Mouse (Mus musculus): ENCODE measurements around the gene Gm49486. TPM values are rescaled to one million over a fixed set of nuclear protein-coding genes. Genes with fewer than 3 reads are reported as not detected.

Gene Gm49486
- polyA plus RNA-seq, 1 experiment, result not detected

- no peaks in the 10 kb centered on the region for H3K36me3 ChIP-seq (replicated peaks; ENCODE audit: low read length)
- no peak for TF ChIP-seq GATA1 (IDR thresholded peaks at IDR 0.05; ENCODE audit: borderline replicate concordance, low read length)
- no peak for TF ChIP-seq FLI1 (IDR thresholded peaks at IDR 0.05; ENCODE audit: low read length)
- peaks cover 11% of the 10 kb centered on the region for H3K4me1 ChIP-seq
- H3K9me3 ChIP-seq, result no peaks in the 10 kb centered on the region
- peaks cover 78% of the 10 kb centered on the region for H3K27me3 ChIP-seq (replicated peaks)
- H3K4me3 ChIP-seq (replicated peaks), result no peak overlapping the region
These were observed 29.7 kb upstream of the Gm49486 start for GRCm38 (mm10) chr15:79199390-79199976.

GRCm38 (mm10) chr15:79201491-79202150, 27.6 kb upstream of the Gm49486 start:
- H3K4me1 ChIP-seq, result peaks cover 15% of the 10 kb centered on the region
- no peaks in the 10 kb centered on the region for H3K36me3 ChIP-seq (replicated peaks; ENCODE audit: low read length)
- no peaks in the 10 kb centered on the region for H3K9me3 ChIP-seq
- TF ChIP-seq GATA1 (IDR thresholded peaks at IDR 0.05; ENCODE audit: borderline replicate concordance, low read length), result no peak
- TF ChIP-seq FLI1 (IDR thresholded peaks at IDR 0.05; ENCODE audit: low read length), result no peak
- peaks cover 77% of the 10 kb centered on the region for H3K27me3 ChIP-seq (replicated peaks)
- no peak overlapping the region for H3K4me3 ChIP-seq (replicated peaks)

- no peaks in the 10 kb centered on the region for H3K9me3 ChIP-seq
- peaks cover 79% of the 10 kb centered on the region for H3K27me3 ChIP-seq (replicated peaks)
- no peaks in the 10 kb centered on the region for H3K36me3 ChIP-seq (replicated peaks; ENCODE audit: low read length)
- H3K4me1 ChIP-seq, result peaks cover 15% of the 10 kb centered on the region
- no peak overlapping the region for H3K4me3 ChIP-seq (replicated peaks)
- TF ChIP-seq GATA1 (IDR thresholded peaks at IDR 0.05; ENCODE audit: borderline replicate concordance, low read length), result no peak
- TF ChIP-seq FLI1 (IDR thresholded peaks at IDR 0.05; ENCODE audit: low read length), result no peak
These were observed 26.6 kb upstream of the Gm49486 start for GRCm38 (mm10) chr15:79202575-79202974.

GRCm38 (mm10) chr15:79208211-79208610, 21.0 kb upstream of the Gm49486 start:
- Histone ChIP-seq H3K4me3 (replicated peaks) (no peak overlapping the region), H3K4me1 (peaks cover 42% of the 10 kb centered on the region), H3K9me3 (no peaks in the 10 kb centered on the region), H3K27me3 (replicated peaks) (peaks cover 66% of the 10 kb centered on the region), H3K36me3 (replicated peaks; ENCODE audit: low read length) (no peaks in the 10 kb centered on the region)
- TF ChIP-seq GATA1 (IDR thresholded peaks at IDR 0.05; ENCODE audit: borderline replicate concordance, low read length), result no peak

GRCm38 (mm10) chr15:79208758-79209439, 20.3 kb upstream of the Gm49486 start:
- Histone ChIP-seq H3K36me3 (replicated peaks; ENCODE audit: low read length) (no peaks in the 10 kb centered on the region), H3K4me1 (peaks cover 43% of the 10 kb centered on the region), H3K9me3 (no peaks in the 10 kb centered on the region), H3K27me3 (replicated peaks) (peaks cover 66% of the 10 kb centered on the region), H3K4me3 (replicated peaks) (peak overlapping the region; percentile 58)
- TF ChIP-seq GATA1 (IDR thresholded peaks at IDR 0.05; ENCODE audit: borderline replicate concordance, low read length) (no peak), FLI1 (IDR thresholded peaks at IDR 0.05; ENCODE audit: low read length) (no peak)

- Histone ChIP-seq H3K4me1 (peaks cover 44% of the 10 kb centered on the region), H3K4me3 (replicated peaks) (no peak overlapping the region), H3K27me3 (replicated peaks) (peaks cover 69% of the 10 kb centered on the region), H3K36me3 (replicated peaks; ENCODE audit: low read length) (no peaks in the 10 kb centered on the region), H3K9me3 (no peaks in the 10 kb centered on the region)
- TF ChIP-seq GATA1 (IDR thresholded peaks at IDR 0.05; ENCODE audit: borderline replicate concordance, low read length), result no peak
- TF ChIP-seq FLI1 (IDR thresholded peaks at IDR 0.05; ENCODE audit: low read length), result no peak
These were observed 18.8 kb upstream of the Gm49486 start for GRCm38 (mm10) chr15:79210357-79210756.

- peaks cover 67% of the 10 kb centered on the region for H3K27me3 ChIP-seq (replicated peaks)
- H3K4me3 ChIP-seq (replicated peaks), result no peak overlapping the region
- H3K9me3 ChIP-seq, result no peaks in the 10 kb centered on the region
- TF ChIP-seq GATA1 (IDR thresholded peaks at IDR 0.05; ENCODE audit: borderline replicate concordance, low read length) (no peak), FLI1 (IDR thresholded peaks at IDR 0.05; ENCODE audit: low read length) (no peak)
- H3K36me3 ChIP-seq (replicated peaks; ENCODE audit: low read length), result no peaks in the 10 kb centered on the region
- peaks cover 44% of the 10 kb centered on the region for H3K4me1 ChIP-seq
These were observed 16.3 kb upstream of the Gm49486 start for GRCm38 (mm10) chr15:79212750-79213446.

GRCm38 (mm10) chr15:79213591-79213990, 15.6 kb upstream of the Gm49486 start:
- TF ChIP-seq FLI1 (IDR thresholded peaks at IDR 0.05; ENCODE audit: low read length), result no peak
- Histone ChIP-seq H3K36me3 (replicated peaks; ENCODE audit: low read length) (no peaks in the 10 kb centered on the region), H3K4me3 (replicated peaks) (no peak overlapping the region), H3K9me3 (no peaks in the 10 kb centered on the region), H3K27me3 (replicated peaks) (peaks cover 60% of the 10 kb centered on the region), H3K4me1 (peaks cover 38% of the 10 kb centered on the region)

GRCm38 (mm10) chr15:79216191-79216590, 13.0 kb upstream of the Gm49486 start:
- no peak for TF ChIP-seq GATA1 (IDR thresholded peaks at IDR 0.05; ENCODE audit: borderline replicate concordance, low read length)
- TF ChIP-seq FLI1 (IDR thresholded peaks at IDR 0.05; ENCODE audit: low read length), result no peak
- no peak overlapping the region for H3K4me3 ChIP-seq (replicated peaks)
- H3K27me3 ChIP-seq (replicated peaks), result peaks cover 62% of the 10 kb centered on the region
- no peaks in the 10 kb centered on the region for H3K9me3 ChIP-seq
- no peaks in the 10 kb centered on the region for H3K36me3 ChIP-seq (replicated peaks; ENCODE audit: low read length)
- H3K4me1 ChIP-seq, result peaks cover 23% of the 10 kb centered on the region

- H3K4me3 ChIP-seq (replicated peaks), result no peak overlapping the region
- H3K4me1 ChIP-seq, result peaks cover 5% of the 10 kb centered on the region
- no peaks in the 10 kb centered on the region for H3K9me3 ChIP-seq
- peaks cover 62% of the 10 kb centered on the region for H3K27me3 ChIP-seq (replicated peaks)
- TF ChIP-seq GATA1 (IDR thresholded peaks at IDR 0.05; ENCODE audit: borderline replicate concordance, low read length) (no peak), FLI1 (IDR thresholded peaks at IDR 0.05; ENCODE audit: low read length) (no peak)
- H3K36me3 ChIP-seq (replicated peaks; ENCODE audit: low read length), result no peaks in the 10 kb centered on the region
These were observed 9.6 kb upstream of the Gm49486 start for GRCm38 (mm10) chr15:79219572-79219971.
